11 mouse cellular contexts compared by ENCODE assay signal in the genomic region with DNA sequence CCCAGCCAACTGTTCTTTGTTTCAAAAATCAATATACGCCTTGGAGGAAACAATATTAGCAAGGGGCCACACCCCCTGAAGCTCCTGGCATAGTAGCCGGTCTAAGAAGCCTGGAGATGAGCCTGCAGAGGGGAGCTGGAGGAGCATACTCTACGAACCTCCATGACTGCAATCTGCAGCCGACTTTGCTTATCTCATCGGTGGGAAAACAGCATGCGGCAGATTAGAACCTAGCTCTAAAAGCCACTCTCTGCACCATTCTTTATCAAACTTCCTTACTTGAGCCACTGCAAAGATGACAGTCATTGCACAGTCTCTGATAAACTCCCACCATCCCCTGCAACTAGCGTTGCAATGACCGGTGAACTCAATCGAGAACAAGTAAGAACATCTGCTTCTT.
A peak's percentile ranks its signal among the peaks of the same experiment; 100 is the strongest.
DNase-seq lines count a peak whose midpoint lies in the region; ATAC-seq lines count a peak whose summit lies in the region.
"Had no signal": no experiment of that assay in that cellular context is flagged by ENCODE, and none has a peak within 500 bp of the region (broad histone marks: within the 10 kb centered on the region; RNA-seq: fewer than 3 reads in every experiment).

No protein-coding gene starts in this region.

- H3K4me2 ChIP-seq in hindbrain, embryonic 14.5 days (replicated peaks) = no peak overlapping the region
- no peak overlapping the region for H3K4me2 ChIP-seq in embryonic facial prominence, embryonic 14.5 days (ENCODE audit: low read depth, low read length)
- H3K4me2 ChIP-seq: embryonic facial prominence, embryonic 12.5 days had no signal

- DNase-seq in hindbrain, embryonic 14.5 days (ENCODE audit: low spot score) = no peak
- no peak for DNase-seq in hindbrain, embryonic 10.5 days (ENCODE audit: low spot score)
- DNase-seq in MEL-GATA-1-ER (ENCODE audit: extremely low read depth, low read depth) = peak; percentile 62
- no peak for DNase-seq in embryonic facial prominence, embryonic 14.5 days (ENCODE audit: low spot score)
- DNase-seq in T-cell, adult 2 months (ENCODE audit: low spot score) = no peak
- no peak for DNase-seq in urinary bladder, postnatal 10 days (ENCODE audit: low spot score)
- DNase-seq: kidney, postnatal 36 days; right cerebral cortex, postnatal 4 days had no signal

- 0 out of 2 replicates have a peak overlapping the region, but pooled peaks have one; percentile 23 for H3K27ac ChIP-seq in hindbrain, embryonic 14.5 days
- no peak overlapping the region; the same call in 1 of the 2 replicates for H3K27ac ChIP-seq in hindbrain, embryonic 10.5 days
- peak overlapping the region; percentile 63; the same call in 1 of the 2 replicates for H3K27ac ChIP-seq in embryonic facial prominence, embryonic 14.5 days (replicated peaks; ENCODE audit: low read depth, low read length)
- H3K27ac ChIP-seq: macrophage had no signal

- H3K9me3 ChIP-seq in hindbrain, embryonic 14.5 days (ENCODE audit: control insufficient read depth, low read length) = no peaks in the 10 kb centered on the region
- no peaks in the 10 kb centered on the region for H3K9me3 ChIP-seq in hindbrain, embryonic 10.5 days
- H3K9me3 ChIP-seq in embryonic facial prominence, embryonic 14.5 days (ENCODE audit: control insufficient read depth, low read length) = no peaks in the 10 kb centered on the region
- H3K9me3 ChIP-seq: embryonic facial prominence, embryonic 12.5 days had no signal

- H3K4me3 ChIP-seq in hindbrain, embryonic 14.5 days (replicated peaks; ENCODE audit: low read length) = no peak overlapping the region
- no peak overlapping the region for H3K4me3 ChIP-seq in hindbrain, embryonic 10.5 days
- no peak overlapping the region for H3K4me3 ChIP-seq in embryonic facial prominence, embryonic 14.5 days (ENCODE audit: low read depth, low read length)
- H3K4me3 ChIP-seq: embryonic facial prominence, embryonic 12.5 days had no signal

- 62% methylated on average over 9 of the region's 9 CpGs for WGBS in hindbrain, embryonic 14.5 days
- 73% methylated on average over 9 of the region's 9 CpGs for WGBS in hindbrain, embryonic 10.5 days
- WGBS in embryonic facial prominence, embryonic 14.5 days = 61% methylated on average over 9 of the region's 9 CpGs

- no peak overlapping the region for H3K9ac ChIP-seq in hindbrain, embryonic 14.5 days
- H3K9ac ChIP-seq in embryonic facial prominence, embryonic 14.5 days (ENCODE audit: low read depth, low read length) = no peak overlapping the region
- H3K9ac ChIP-seq: embryonic facial prominence, embryonic 12.5 days had no signal

- no peak for ATAC-seq in hindbrain, embryonic 14.5 days (ENCODE audit: low FRiP score)
- no peak for ATAC-seq in embryonic facial prominence, embryonic 14.5 days (ENCODE audit: low read depth)
- ATAC-seq in megakaryocyte progenitor cell, adult 5-6 weeks (replicated peaks; ENCODE audit: poor library complexity) = peak; percentile 43

- peaks cover 34% of the 10 kb centered on the region for H3K4me1 ChIP-seq in hindbrain, embryonic 14.5 days (replicated peaks; ENCODE audit: control insufficient read depth, insufficient read depth, low read length)
- peaks cover 42% of the 10 kb centered on the region for H3K4me1 ChIP-seq in hindbrain, embryonic 10.5 days (replicated peaks)
- peaks cover 47% of the 10 kb centered on the region for H3K4me1 ChIP-seq in embryonic facial prominence, embryonic 14.5 days (ENCODE audit: control insufficient read depth, insufficient read depth, low read length)

- H3K36me3 ChIP-seq in hindbrain, embryonic 14.5 days (replicated peaks; ENCODE audit: control insufficient read depth, insufficient read depth) = no peaks in the 10 kb centered on the region
- H3K36me3 ChIP-seq in hindbrain, embryonic 10.5 days = no peaks in the 10 kb centered on the region
- H3K36me3 ChIP-seq in embryonic facial prominence, embryonic 14.5 days (ENCODE audit: control insufficient read depth, insufficient read depth, low read length) = no peaks in the 10 kb centered on the region
- H3K36me3 ChIP-seq: embryonic facial prominence, embryonic 12.5 days had no signal

- no peaks in the 10 kb centered on the region for H3K27me3 ChIP-seq in hindbrain, embryonic 14.5 days (ENCODE audit: control insufficient read depth, insufficient read depth, low read length)
- H3K27me3 ChIP-seq in hindbrain, embryonic 10.5 days (ENCODE audit: insufficient read depth, poor library complexity, severe bottlenecking) = peaks cover 34% of the 10 kb centered on the region
- H3K27me3 ChIP-seq in embryonic facial prominence, embryonic 14.5 days (replicated peaks; ENCODE audit: control insufficient read depth, insufficient read depth, low read length) = no peaks in the 10 kb centered on the region
- H3K27me3 ChIP-seq: embryonic facial prominence, embryonic 12.5 days had no signal
